Mouse (Mus musculus): ENCODE measurements around the gene Mdh1. TPM values are rescaled to one million over a fixed set of nuclear protein-coding genes. Genes with fewer than 3 reads are reported as not detected.
"Not testable (repeated sequence)": the region's sequence is repeated elsewhere in the genome, so short reads cannot be mapped to it uniquely, and the experiment has no call there.

The Mdh1 gene
- polyA plus RNA-seq, 2 experiments, result 208 to 381 TPM

GRCm38 (mm10) chr11:21546671-21547070, 25.5 kb downstream of the Mdh1 start:
- H3K27ac ChIP-seq (replicated peaks; ENCODE audit: low read depth, low read length), result no peak overlapping the region
- no peak for TF ChIP-seq POLR2A (IDR thresholded peaks at IDR 0.05; ENCODE audit: borderline replicate concordance, extremely low read depth, insufficient read depth, insufficient read length)
- no peak overlapping the region for H3K4me2 ChIP-seq (replicated peaks; ENCODE audit: low read depth, low read length, severe bottlenecking)
- no peak overlapping the region for H3K9ac ChIP-seq (ENCODE audit: low read depth, low read length, severe bottlenecking)
- 72% methylated on average over 1 of the region's 1 CpGs for WGBS
- DNase-seq (ENCODE audit: low spot score) (no peak), ATAC-seq (ENCODE audit: low FRiP score, low read depth) (no peak)
- H3K36me3 ChIP-seq (ENCODE audit: control insufficient read depth, insufficient read depth, low read length), result no peaks in the 10 kb centered on the region
- no peaks in the 10 kb centered on the region for H3K9me3 ChIP-seq (ENCODE audit: control insufficient read depth, low read length)
- H3K27me3 ChIP-seq (ENCODE audit: control insufficient read depth, insufficient read depth, low read length), result no peaks in the 10 kb centered on the region
- H3K4me1 ChIP-seq (ENCODE audit: control insufficient read depth, insufficient read depth, low read length), result no peaks in the 10 kb centered on the region
- H3K4me3 ChIP-seq (replicated peaks; ENCODE audit: low read length), result no peak overlapping the region

- Histone ChIP-seq H3K9me3 (ENCODE audit: control insufficient read depth, low read length) (no peaks in the 10 kb centered on the region), H3K27ac (replicated peaks; ENCODE audit: low read depth, low read length) (no peak overlapping the region)
- DNase-seq (ENCODE audit: low spot score), result no peak
These were observed 26.2 kb downstream of the Mdh1 start for GRCm38 (mm10) chr11:21545951-21546350.

GRCm38 (mm10) chr11:21545021-21545420, 27.1 kb downstream of the Mdh1 start:
- ATAC-seq (ENCODE audit: low FRiP score, low read depth) (no peak), DNase-seq (ENCODE audit: low spot score) (no peak)
- no peak for TF ChIP-seq POLR2A (IDR thresholded peaks at IDR 0.05; ENCODE audit: borderline replicate concordance, extremely low read depth, insufficient read depth, insufficient read length)
- Histone ChIP-seq H3K36me3 (ENCODE audit: control insufficient read depth, insufficient read depth, low read length) (no peaks in the 10 kb centered on the region), H3K4me2 (replicated peaks; ENCODE audit: low read depth, low read length, severe bottlenecking) (no peak overlapping the region), H3K4me3 (replicated peaks; ENCODE audit: low read length) (no peak overlapping the region), H3K9ac (ENCODE audit: low read depth, low read length, severe bottlenecking) (no peak overlapping the region), H3K27me3 (ENCODE audit: control insufficient read depth, insufficient read depth, low read length) (no peaks in the 10 kb centered on the region), H3K9me3 (ENCODE audit: control insufficient read depth, low read length) (no peaks in the 10 kb centered on the region), H3K27ac (replicated peaks; ENCODE audit: low read depth, low read length) (no peak overlapping the region), H3K4me1 (ENCODE audit: control insufficient read depth, insufficient read depth, low read length) (no peaks in the 10 kb centered on the region)
- WGBS, result 46% methylated on average over 2 of the region's 2 CpGs

More at GRCm38 (mm10) chr11:21545951-21546350, 26.2 kb downstream of the Mdh1 start:
- no peak for ATAC-seq (ENCODE audit: low FRiP score, low read depth)
- Histone ChIP-seq H3K9ac (ENCODE audit: low read depth, low read length, severe bottlenecking) (no peak overlapping the region), H3K27me3 (ENCODE audit: control insufficient read depth, insufficient read depth, low read length) (no peaks in the 10 kb centered on the region), H3K4me1 (ENCODE audit: control insufficient read depth, insufficient read depth, low read length) (no peaks in the 10 kb centered on the region), H3K4me3 (replicated peaks; ENCODE audit: low read length) (no peak overlapping the region), H3K36me3 (ENCODE audit: control insufficient read depth, insufficient read depth, low read length) (no peaks in the 10 kb centered on the region), H3K4me2 (replicated peaks; ENCODE audit: low read depth, low read length, severe bottlenecking) (no peak overlapping the region)
- TF ChIP-seq POLR2A (IDR thresholded peaks at IDR 0.05; ENCODE audit: borderline replicate concordance, extremely low read depth, insufficient read depth, insufficient read length), result no peak

- DNase-seq (ENCODE audit: low spot score) (no peak), ATAC-seq (ENCODE audit: low FRiP score, low read depth) (no peak)
- Histone ChIP-seq H3K4me1 (ENCODE audit: control insufficient read depth, insufficient read depth, low read length) (no peaks in the 10 kb centered on the region), H3K9ac (ENCODE audit: low read depth, low read length, severe bottlenecking) (no peak overlapping the region), H3K27me3 (ENCODE audit: control insufficient read depth, insufficient read depth, low read length) (no peaks in the 10 kb centered on the region), H3K27ac (replicated peaks; ENCODE audit: low read depth, low read length) (no peak overlapping the region), H3K9me3 (ENCODE audit: control insufficient read depth, low read length) (no peaks in the 10 kb centered on the region), H3K4me3 (replicated peaks; ENCODE audit: low read length) (no peak overlapping the region), H3K36me3 (ENCODE audit: control insufficient read depth, insufficient read depth, low read length) (no peaks in the 10 kb centered on the region), H3K4me2 (replicated peaks; ENCODE audit: low read depth, low read length, severe bottlenecking) (no peak overlapping the region)
- no peak for TF ChIP-seq POLR2A (IDR thresholded peaks at IDR 0.05; ENCODE audit: borderline replicate concordance, extremely low read depth, insufficient read depth, insufficient read length)
- 75% methylated on average over 5 of the region's 5 CpGs for whole genome bisulfite sequencing
These were observed 29.4 kb downstream of the Mdh1 start for GRCm38 (mm10) chr11:21542731-21543130.

GRCm38 (mm10) chr11:21540622-21541021, 31.5 kb downstream of the Mdh1 start:
- no peaks in the 10 kb centered on the region for H3K4me1 ChIP-seq (ENCODE audit: control insufficient read depth, insufficient read depth, low read length)
- no peak for TF ChIP-seq POLR2A (IDR thresholded peaks at IDR 0.05; ENCODE audit: borderline replicate concordance, extremely low read depth, insufficient read depth, insufficient read length)
- no peaks in the 10 kb centered on the region for H3K9me3 ChIP-seq (ENCODE audit: control insufficient read depth, low read length)
- no peak overlapping the region for H3K4me2 ChIP-seq (replicated peaks; ENCODE audit: low read depth, low read length, severe bottlenecking)
- H3K27ac ChIP-seq (replicated peaks; ENCODE audit: low read depth, low read length), result no peak overlapping the region
- H3K9ac ChIP-seq (ENCODE audit: low read depth, low read length, severe bottlenecking), result no peak overlapping the region
- WGBS, result 93% methylated on average over 2 of the region's 2 CpGs
- H3K36me3 ChIP-seq (ENCODE audit: control insufficient read depth, insufficient read depth, low read length), result no peaks in the 10 kb centered on the region
- no peak overlapping the region for H3K4me3 ChIP-seq (replicated peaks; ENCODE audit: low read length)
- DNase-seq (ENCODE audit: low spot score) (no peak), ATAC-seq (ENCODE audit: low FRiP score, low read depth) (no peak)
- no peaks in the 10 kb centered on the region for H3K27me3 ChIP-seq (ENCODE audit: control insufficient read depth, insufficient read depth, low read length)

- Histone ChIP-seq H3K4me2 (replicated peaks; ENCODE audit: low read depth, low read length, severe bottlenecking) (no peak overlapping the region), H3K9me3 (ENCODE audit: control insufficient read depth, low read length) (no peaks in the 10 kb centered on the region), H3K9ac (ENCODE audit: low read depth, low read length, severe bottlenecking) (no peak overlapping the region), H3K27me3 (ENCODE audit: control insufficient read depth, insufficient read depth, low read length) (no peaks in the 10 kb centered on the region), H3K36me3 (ENCODE audit: control insufficient read depth, insufficient read depth, low read length) (no peaks in the 10 kb centered on the region), H3K4me1 (ENCODE audit: control insufficient read depth, insufficient read depth, low read length) (no peaks in the 10 kb centered on the region), H3K27ac (replicated peaks; ENCODE audit: low read depth, low read length) (no peak overlapping the region), H3K4me3 (replicated peaks; ENCODE audit: low read length) (no peak overlapping the region)
- DNase-seq (ENCODE audit: low spot score) (no peak), ATAC-seq (ENCODE audit: low FRiP score, low read depth) (no peak)
- 58% methylated on average over 2 of the region's 2 CpGs for WGBS
- no peak for TF ChIP-seq POLR2A (IDR thresholded peaks at IDR 0.05; ENCODE audit: borderline replicate concordance, extremely low read depth, insufficient read depth, insufficient read length)
These were observed 32.1 kb downstream of the Mdh1 start for GRCm38 (mm10) chr11:21540072-21540471.

- not testable (repeated sequence) for H3K9me3 ChIP-seq (ENCODE audit: control insufficient read depth, low read length); H3K27me3 ChIP-seq (ENCODE audit: control insufficient read depth, insufficient read depth, low read length); H3K9ac ChIP-seq (ENCODE audit: low read depth, low read length, severe bottlenecking); H3K4me3 ChIP-seq (replicated peaks; ENCODE audit: low read length); H3K4me2 ChIP-seq (replicated peaks; ENCODE audit: low read depth, low read length, severe bottlenecking); DNase-seq (ENCODE audit: low spot score); H3K27ac ChIP-seq (replicated peaks; ENCODE audit: low read depth, low read length); ATAC-seq (ENCODE audit: low FRiP score, low read depth); H3K36me3 ChIP-seq (ENCODE audit: control insufficient read depth, insufficient read depth, low read length); H3K4me1 ChIP-seq (ENCODE audit: control insufficient read depth, insufficient read depth, low read length)
- WGBS, result 82% methylated on average over 2 of the region's 2 CpGs
These were observed 41.3 kb downstream of the Mdh1 start for GRCm38 (mm10) chr11:21530856-21531255.

Measured in limb, embryonic 14.5 days (tissue).